Mouse (Mus musculus) midbrain, postnatal 0 days (tissue): ENCODE data around the gene Crb1. TPM values are rescaled to one million over a fixed set of nuclear protein-coding genes. Genes with fewer than 3 reads are reported as not detected.
A peak's percentile ranks its signal among the peaks of the same experiment; 100 is the strongest.
"Not testable (repeated sequence)": the region's sequence is repeated elsewhere in the genome, so short reads cannot be mapped to it uniquely, and the experiment has no call there.

Experiments used
- ATAC-seq: fragments of 200-750 bp; cut with Nextera tagmentation; 2 replicates; pipeline ENCODE4 v1.8.0; 2017; ENCODE audit warnings: moderate number of reproducible peaks, mild to moderate bottlenecking, moderate TSS enrichment, moderate library complexity; ENCODE audit not compliant: low FRiP score
- DNase-seq: peaks from one replicate; pipeline ENCODE4 v3.0.0-alpha.2; 2015; ENCODE audit warnings: low spot score
- H3K27ac ChIP-seq: fragments of 300-500 bp; sonication (generic); 2 replicates; pipeline ENCODE4 v1.5.1; 2014; ENCODE audit warnings: low read depth, mild to moderate bottlenecking, low read length, mixed read lengths
- H3K27me3 ChIP-seq: fragments of 300-500 bp; sonication (generic); 2 replicates; pipeline ENCODE4 v1.6.1; 2014; ENCODE audit warnings: low read length, control low read depth, mixed read lengths; ENCODE audit not compliant: insufficient read depth
- H3K36me3 ChIP-seq: fragments of 300-500 bp; sonication (generic); 2 replicates; pipeline ENCODE4 v1.6.1; 2014; ENCODE audit warnings: low read length, control low read depth, mixed read lengths; ENCODE audit not compliant: insufficient read depth
- H3K4me1 ChIP-seq: fragments of 300-500 bp; sonication (generic); 2 replicates; pipeline ENCODE4 v1.6.1; 2014; ENCODE audit warnings: mild to moderate bottlenecking, control low read depth, antibody characterized with exemption, low read length, mixed read lengths; ENCODE audit not compliant: insufficient read depth
- H3K4me2 ChIP-seq: fragments of 300-500 bp; sonication (generic); 2 replicates; pipeline ENCODE4 v1.6.1; 2014; ENCODE audit warnings: low read depth, mild to moderate bottlenecking, low read length, mixed read lengths; ENCODE audit not compliant: poor library complexity, severe bottlenecking
- H3K4me3 ChIP-seq: fragments of 300-500 bp; sonication (generic); 2 replicates; pipeline ENCODE4 v1.5.1; 2014; ENCODE audit warnings: low read depth, mild to moderate bottlenecking, low read length, moderate library complexity
- H3K9ac ChIP-seq: fragments of 300-500 bp; sonication (generic); replicated peaks from 2 replicates; pipeline ENCODE4 v1.6.1; 2014; ENCODE audit warnings: mild to moderate bottlenecking, low read length, moderate library complexity, mixed read lengths; ENCODE audit not compliant: poor library complexity, severe bottlenecking
- H3K9me3 ChIP-seq: fragments of 300-500 bp; sonication (generic); 2 replicates; pipeline ENCODE4 v1.6.1; 2016; ENCODE audit warnings: low read length, control low read depth
- CTCF ChIP-seq: IDR thresholded peaks from 2 replicates; pipeline ENCODE4 v1.5.1; 2016; ENCODE audit warnings: antibody characterized with exemption, mild to moderate bottlenecking
- WGBS: fragments of 180-500 bp; shearing (Covaris S2); extraction: QIAGEN DNeasy Blood & Tissue Kit; methylation state at CpG from one replicate; pipeline ENCODE4 v1.1.7; 2014; 5-methylcytosine and 5-hydroxymethylcytosine counted together
- polyA plus RNA-seq: library from polyadenylated mRNA; unstranded; fragments of >200 nt; fragmentation: Nextera tagmentation; extraction: Ambion mirVana; gene quantifications from 2 replicates; pipeline ENCODE4 v1.2.1, GENCODE M21; 2015
- total RNA-seq: library from RNA; depleted of rRNA; stranded (reverse); fragments of >200 nt; gene quantifications from 2 replicates; pipeline ENCODE4 v1.2.3, GENCODE M21; 2014

The Crb1 gene
- total and polyA plus RNA-seq, 2 experiments from 2014 or later = 1.8 to 3.0 TPM

DNA sequence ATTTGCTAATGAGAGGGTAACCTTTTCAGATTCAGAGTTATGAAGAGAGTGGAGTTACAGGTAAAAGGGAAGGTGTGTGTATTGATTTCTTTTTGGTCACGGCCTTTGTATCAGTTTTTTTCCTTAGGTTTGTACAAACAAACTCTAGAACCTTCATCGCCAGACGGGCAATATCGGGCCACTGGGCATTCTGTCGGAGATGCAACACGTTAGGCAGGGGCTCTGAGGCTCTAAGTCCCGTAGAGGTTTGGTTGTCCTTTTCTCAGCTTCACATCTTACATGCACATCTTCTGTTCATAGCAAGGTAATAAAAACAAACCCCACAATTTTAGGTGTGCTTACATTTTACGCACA, 44.6 kb upstream of the Crb1 start:
- Histone ChIP-seq H3K4me3 (peak overlapping the region; percentile 84), H3K4me2 (peak overlapping the region; percentile 77), H3K27ac (no peak overlapping the region; the same call in 1 of the 2 replicates), H3K36me3 (no peaks in the 10 kb centered on the region), H3K9me3 (no peaks in the 10 kb centered on the region), H3K27me3 (no peaks in the 10 kb centered on the region), H3K9ac (peak overlapping the region; percentile 81), H3K4me1 (peaks cover 17% of the 10 kb centered on the region)
- no peak for DNase-seq
- TF ChIP-seq CTCF = no peak
- 3% methylated on average over 8 of the region's 8 CpGs for WGBS
- ATAC-seq = no peak

DNA sequence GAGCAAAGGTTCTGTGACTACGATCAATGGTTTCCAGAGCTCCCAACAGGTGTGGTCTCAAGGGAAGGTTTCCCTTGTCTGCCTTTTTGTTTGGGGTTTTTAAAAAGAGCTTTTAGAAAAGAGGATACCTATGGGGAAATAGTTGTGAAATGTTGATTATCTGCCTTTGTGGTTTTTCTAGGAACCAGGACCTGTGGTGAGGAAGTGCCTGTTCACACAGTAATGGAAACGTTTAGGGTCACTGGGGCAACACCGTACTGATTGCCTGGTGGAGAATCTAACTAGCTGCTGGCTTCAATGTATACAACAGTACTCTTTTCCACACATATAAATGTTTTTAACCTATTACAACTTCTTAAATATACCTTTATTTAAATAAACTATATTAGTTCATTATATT, 36.6 kb upstream of the Crb1 start:
- Histone ChIP-seq H3K4me3 (no peak overlapping the region), H3K4me2 (no peak overlapping the region), H3K9me3 (no peaks in the 10 kb centered on the region), H3K4me1 (no peaks in the 10 kb centered on the region), H3K9ac (no peak overlapping the region), H3K27ac (no peak overlapping the region), H3K27me3 (no peaks in the 10 kb centered on the region), H3K36me3 (no peaks in the 10 kb centered on the region)
- DNase-seq (no peak), ATAC-seq (no peak)
- WGBS = 85% methylated on average over 3 of the region's 3 CpGs
- no peak for TF ChIP-seq CTCF

DNA sequence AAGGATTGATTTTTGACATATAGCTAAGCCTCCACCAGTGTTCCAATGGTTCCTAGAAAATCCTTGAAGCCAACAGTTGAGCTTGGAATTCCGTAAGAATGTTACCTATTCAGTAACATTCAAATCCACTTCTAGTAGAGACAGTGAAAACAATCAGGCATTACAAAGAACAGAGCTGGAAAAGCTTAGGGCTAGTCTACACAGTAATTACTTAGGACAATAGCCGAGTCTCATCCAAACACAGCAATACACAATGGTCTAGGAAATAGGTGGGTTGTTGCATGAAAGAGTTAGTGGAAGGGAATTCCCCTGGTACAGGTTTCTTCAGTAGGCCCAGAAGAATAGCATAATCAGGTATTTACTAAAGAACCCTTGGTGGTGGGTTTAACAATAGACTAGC, 35.5 kb upstream of the Crb1 start:
- H3K27me3 ChIP-seq, H3K4me2 ChIP-seq, H3K27ac ChIP-seq, H3K9me3 ChIP-seq, DNase-seq, ATAC-seq, H3K36me3 ChIP-seq, H3K4me3 ChIP-seq, H3K4me1 ChIP-seq, H3K9ac ChIP-seq: not testable (repeated sequence)
- 92% methylated on average over 2 of the region's 2 CpGs for WGBS

DNA sequence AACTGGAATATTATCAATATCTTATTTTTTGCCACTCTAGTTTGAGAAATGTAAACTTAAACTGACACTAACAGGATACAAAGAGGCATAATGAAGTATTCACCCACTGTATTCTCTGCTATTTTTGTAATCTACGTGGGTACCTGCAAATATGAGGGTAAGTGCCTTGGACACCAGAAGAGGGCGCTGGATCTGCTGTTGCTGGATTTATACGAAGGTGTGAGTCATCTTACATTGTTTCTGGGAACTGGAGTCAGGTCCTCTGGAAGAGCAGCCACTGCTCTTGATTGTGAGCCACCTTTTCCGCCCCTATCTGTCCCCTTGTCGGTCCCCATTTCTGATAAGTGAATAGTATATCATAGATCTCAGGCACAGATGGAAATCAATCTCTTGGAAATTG, 30.8 kb upstream of the Crb1 start:
- 60% methylated on average over 5 of the region's 5 CpGs for WGBS
- Histone ChIP-seq H3K4me2 (no peak overlapping the region), H3K4me3 (no peak overlapping the region), H3K9ac (no peak overlapping the region), H3K9me3 (no peaks in the 10 kb centered on the region), H3K36me3 (no peaks in the 10 kb centered on the region), H3K27ac (no peak overlapping the region), H3K4me1 (no peaks in the 10 kb centered on the region), H3K27me3 (no peaks in the 10 kb centered on the region)
- TF ChIP-seq CTCF = peak; percentile 10; the same call in 1 of the 2 replicates
- DNase-seq = no peak
- ATAC-seq = no peak

DNA sequence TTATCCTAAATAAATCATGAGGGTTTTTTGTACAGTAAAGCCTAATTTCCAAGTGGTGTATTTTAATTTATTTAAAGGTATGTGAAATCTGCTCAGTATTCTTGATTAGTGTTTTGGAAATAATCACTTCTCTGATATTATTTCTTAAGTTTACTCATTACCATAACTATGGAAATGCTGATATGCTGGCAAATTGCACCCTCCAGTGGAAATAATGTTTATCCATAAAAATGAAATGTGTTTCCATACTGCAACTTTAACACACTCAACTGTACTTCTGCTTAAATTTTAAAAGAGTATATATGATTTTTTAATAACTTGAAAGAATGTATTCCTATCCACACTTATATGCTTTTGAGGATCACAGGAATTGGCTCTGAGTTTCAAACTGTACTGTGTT, 28.9 kb upstream of the Crb1 start:
- TF ChIP-seq CTCF = peak; percentile 68
- Histone ChIP-seq H3K9me3 (no peaks in the 10 kb centered on the region), H3K27me3 (no peaks in the 10 kb centered on the region), H3K9ac (no peak overlapping the region), H3K4me3 (no peak overlapping the region), H3K36me3 (no peaks in the 10 kb centered on the region), H3K4me1 (no peaks in the 10 kb centered on the region), H3K27ac (no peak overlapping the region), H3K4me2 (no peak overlapping the region)
- peak; percentile 41 for DNase-seq
- no peak for ATAC-seq

DNA sequence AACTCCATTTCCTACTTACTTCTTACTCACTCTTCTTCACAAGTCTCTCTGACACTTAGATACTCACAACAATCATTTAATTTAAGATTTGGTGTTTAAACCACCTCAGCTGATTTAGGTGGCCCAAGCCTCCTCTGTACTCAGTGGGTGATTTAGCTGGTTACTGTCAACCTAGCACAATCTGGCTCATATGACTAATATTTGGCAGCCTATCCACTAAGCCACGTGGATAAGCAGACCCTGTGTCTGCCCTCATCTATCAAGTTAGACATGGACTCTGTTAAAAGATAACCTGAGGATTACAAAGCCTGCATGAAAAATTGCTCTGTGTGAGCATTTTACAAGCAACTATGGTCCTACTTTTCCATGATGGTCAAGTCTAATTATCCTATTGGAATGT, 19.7 kb upstream of the Crb1 start:
- WGBS = 47% methylated on average over 1 of the region's 1 CpGs
- Histone ChIP-seq H3K36me3 (no peaks in the 10 kb centered on the region), H3K9me3 (no peaks in the 10 kb centered on the region), H3K27me3 (no peaks in the 10 kb centered on the region), H3K4me1 (no peaks in the 10 kb centered on the region), H3K4me3 (no peak overlapping the region), H3K9ac (no peak overlapping the region), H3K4me2 (no peak overlapping the region), H3K27ac (no peak overlapping the region)
- DNase-seq (no peak), ATAC-seq (no peak)
- no peak for TF ChIP-seq CTCF

DNA sequence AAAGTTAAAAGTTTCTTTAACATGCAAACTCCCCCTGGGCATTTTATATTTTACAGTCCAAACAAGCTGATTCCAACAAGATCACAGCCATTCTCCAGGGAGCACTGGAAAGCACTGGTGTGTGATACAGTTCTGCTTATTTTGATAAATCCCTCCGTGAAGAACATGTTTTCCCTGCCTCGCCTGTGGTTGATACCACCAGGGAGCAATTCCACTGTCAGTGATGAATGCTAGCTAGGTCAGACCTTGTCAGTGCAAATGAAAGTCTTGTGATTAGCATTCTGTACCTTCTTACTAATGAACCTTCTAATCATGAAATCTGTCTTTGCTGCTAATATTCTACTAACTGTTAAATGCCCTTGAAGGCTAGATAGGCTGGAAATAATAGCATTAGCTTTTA, 14.8 kb upstream of the Crb1 start:
- Histone ChIP-seq H3K9me3 (no peaks in the 10 kb centered on the region), H3K4me3 (no peak overlapping the region), H3K27ac (no peak overlapping the region), H3K4me1 (no peaks in the 10 kb centered on the region), H3K9ac (no peak overlapping the region), H3K27me3 (no peaks in the 10 kb centered on the region), H3K4me2 (no peak overlapping the region), H3K36me3 (no peaks in the 10 kb centered on the region)
- DNase-seq (peak; percentile 28), ATAC-seq (no peak)
- WGBS = 24% methylated on average over 2 of the region's 2 CpGs
- no peak for TF ChIP-seq CTCF
